Mouse (Mus musculus): ENCODE data around the gene Loxl4.

GRCm38 (mm10) chr19:42597286-42597685 lies 15.3 kb downstream of the Loxl4 start:
- TF ChIP-seq POLR2A (IDR thresholded peaks at IDR 0.05; ENCODE audit: extremely low read depth, insufficient read depth, low read length) (no peak), CTCF (IDR thresholded peaks at IDR 0.05; ENCODE audit: extremely low read depth, insufficient read depth, low read length) (no peak)
